Mouse (Mus musculus) CH12F3 (cell line): ENCODE measurements around the gene Ensa.
"Not testable (repeated sequence)": the region's sequence is repeated elsewhere in the genome, so short reads cannot be mapped to it uniquely, and the experiment has no call there.

ENCODE experiments used
- in situ Hi-C: fragments of 300-500 bp; cut with MboI; formaldehyde crosslinking; loops from 2 replicates; pipeline ENCODE4 v1.14.3; 2020; ENCODE audit warnings: low sequenced_read_pairs

Ensa gene

DNA sequence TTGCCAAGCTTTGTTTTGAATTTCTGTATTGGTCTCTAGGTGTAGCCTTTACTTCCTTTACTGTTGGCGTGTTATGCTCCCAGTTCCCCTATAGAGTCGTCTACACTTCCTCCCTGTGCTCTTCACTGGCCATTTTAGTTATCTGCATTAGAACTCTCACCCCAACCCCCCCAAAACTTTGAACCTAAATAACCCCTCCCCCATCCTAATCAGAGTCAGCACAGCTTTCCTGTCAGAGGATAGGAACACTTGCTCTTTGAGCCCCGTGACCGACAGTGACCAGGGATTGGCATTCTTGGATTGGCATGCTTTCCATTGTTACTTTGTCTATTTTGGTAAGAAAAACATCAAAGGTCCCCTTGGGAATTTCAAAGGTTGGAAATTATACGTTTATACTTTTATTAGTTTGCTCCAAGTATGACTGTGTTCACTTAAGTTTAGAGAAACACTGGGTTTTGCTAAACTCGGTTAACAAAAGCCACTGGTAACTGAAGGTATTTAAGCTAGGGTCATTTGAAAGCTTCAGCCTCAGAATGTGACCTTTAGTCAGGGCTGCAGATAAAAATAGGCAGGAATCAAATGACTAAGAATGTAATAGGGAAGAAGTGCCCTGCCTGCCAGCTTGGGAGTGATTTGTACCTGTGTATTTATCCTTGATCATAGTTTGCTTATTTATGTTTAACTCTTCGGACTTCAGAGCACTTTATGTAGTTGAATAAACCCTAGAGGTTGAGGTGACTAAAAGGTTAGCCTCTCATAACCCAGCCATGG, 37.3 kb downstream of the Ensa start:
- in situ Hi-C loops, result no loop called here

DNA sequence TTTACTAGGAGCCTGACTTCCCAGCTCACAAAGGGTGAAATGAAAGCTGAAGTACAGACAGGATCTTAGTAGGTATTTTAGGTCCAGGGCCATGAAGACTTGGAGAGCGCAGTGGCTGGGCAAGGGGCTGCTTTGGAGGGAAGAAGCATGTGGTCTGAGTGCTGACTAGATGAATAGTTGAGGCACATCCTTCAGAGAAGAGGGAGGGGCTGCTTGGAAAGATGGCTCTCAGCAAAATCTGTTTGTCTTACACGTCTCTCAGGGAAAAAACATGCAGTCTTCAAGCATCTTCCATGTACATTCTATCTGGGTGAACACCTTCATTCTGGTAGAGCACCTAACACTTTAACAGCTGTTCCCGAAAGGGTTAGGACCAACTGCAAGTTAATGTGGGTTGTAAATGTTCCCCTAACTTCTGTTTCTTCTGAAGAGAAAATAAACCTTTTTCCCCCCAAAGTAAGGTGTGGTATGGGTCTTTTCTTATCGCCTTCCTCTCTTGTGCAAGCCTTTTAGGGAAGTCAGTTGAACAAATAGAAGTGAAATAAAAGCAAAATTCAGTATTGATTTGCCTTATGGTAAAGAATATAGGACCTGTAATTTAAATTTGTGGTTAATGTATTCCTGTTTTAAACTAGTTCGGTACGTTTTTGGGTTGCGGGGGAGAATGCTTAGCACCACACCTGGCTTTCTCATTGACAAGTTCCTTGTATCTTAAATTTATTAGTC, 38.1 kb downstream of the Ensa start:
- in situ Hi-C loops, result no loop called here

DNA sequence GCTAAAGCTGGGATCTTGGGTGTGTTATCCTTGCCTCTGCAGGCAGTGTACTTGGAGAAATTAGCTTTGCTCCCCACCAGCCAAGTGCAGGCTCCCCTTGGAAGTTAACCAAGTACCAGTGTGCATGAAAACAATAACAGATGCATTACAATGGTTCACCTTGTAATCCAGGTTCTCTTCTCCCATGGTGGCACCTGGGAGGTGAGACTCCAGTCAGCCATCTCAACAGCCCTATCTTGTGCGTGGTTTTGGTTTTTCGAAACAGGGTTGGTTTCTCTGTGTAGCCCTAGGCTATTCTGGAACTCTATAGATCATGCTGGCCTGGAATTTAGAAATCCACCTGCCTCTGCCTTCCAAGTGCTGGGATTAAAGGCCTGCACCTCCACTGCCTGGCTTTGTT, 38.7 kb downstream of the Ensa start:
- in situ Hi-C loops, result no loop called here

DNA sequence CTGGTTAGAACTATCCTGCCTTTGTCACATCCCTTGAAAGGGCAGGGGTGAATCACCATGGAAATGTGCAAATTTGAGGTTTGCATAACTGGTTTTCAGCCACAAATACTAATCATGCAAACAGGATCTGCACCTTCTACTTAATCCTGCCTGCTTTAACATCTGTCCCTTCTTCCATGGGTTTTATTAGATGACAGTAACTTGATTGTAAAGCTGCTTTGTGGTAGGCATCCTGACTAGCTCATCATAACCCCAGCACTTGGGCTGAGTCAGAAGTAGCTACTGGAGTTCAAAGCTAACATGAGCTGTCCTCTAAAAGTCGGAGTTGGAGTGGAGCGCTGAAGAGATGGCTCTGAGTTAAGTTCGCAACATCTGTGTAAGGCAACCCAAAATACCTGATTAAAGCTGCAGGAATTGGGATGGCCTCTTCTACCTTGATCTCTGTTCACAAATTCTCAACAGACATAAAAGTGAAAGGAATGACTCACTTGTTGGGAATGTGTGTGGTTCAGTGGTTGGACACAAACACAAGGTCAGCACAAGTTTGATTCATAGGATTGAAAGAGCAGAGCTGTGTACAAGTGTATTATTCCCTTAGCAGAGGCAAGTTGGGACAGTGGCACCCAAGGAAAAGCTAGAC, 39.3 kb downstream of the Ensa start:
- in situ Hi-C loops, result no loop called here

DNA sequence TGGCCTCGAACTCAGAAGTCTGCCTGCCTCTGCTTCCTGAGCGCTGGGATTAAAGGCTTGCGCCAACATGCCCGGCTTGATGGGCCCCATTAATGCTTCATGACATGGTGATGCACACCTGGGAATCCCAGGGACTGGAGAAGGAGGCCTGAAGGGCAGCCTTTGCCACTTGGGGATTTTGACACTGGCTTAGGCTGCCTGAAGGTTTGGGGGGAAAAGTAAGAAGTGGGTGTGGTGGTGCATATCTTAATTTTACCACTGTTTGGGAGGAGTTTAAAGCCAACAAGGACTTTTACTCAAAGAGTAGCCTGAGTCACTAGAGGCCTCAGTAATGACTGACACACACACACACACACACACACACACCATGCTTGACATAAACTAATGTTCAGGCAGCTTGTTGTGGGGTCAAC, 40.2 kb downstream of the Ensa start:
- in situ Hi-C loops, result no loop called here

DNA sequence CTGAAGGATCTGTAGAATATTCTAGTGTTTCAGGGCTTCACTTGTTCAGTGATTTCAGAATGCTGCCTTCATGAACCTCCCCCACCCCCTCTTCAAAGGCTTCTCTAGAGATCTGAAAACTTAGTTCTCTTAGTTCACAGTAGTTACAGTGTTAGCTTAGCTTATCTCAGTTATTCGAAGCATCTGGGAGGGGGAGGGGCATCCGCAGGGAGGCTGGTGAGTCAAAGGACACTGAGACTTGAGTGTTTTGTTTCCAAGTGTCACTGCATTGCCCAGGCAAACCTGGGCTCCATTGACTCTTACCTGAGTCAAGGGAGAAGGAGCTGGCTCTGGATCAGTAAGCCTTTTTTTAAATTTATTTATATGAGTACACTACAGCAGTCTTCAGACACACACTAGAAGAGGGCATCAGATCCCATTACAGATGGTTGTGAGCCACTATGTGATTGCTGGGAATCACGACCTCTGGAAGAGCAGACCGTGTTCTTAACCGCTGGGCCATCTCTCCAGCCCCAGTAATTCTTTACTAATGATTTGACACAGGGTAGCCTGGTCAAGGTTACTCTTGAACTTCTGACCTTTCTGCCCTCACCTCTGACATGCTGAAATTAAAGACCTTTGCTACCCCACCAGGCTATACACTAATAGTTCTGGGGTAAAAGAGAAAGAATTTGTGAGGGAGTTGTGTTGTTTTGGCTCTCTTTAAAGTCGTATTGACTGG, 41.5 kb downstream of the Ensa start:
- in situ Hi-C loops, result no loop called here

DNA sequence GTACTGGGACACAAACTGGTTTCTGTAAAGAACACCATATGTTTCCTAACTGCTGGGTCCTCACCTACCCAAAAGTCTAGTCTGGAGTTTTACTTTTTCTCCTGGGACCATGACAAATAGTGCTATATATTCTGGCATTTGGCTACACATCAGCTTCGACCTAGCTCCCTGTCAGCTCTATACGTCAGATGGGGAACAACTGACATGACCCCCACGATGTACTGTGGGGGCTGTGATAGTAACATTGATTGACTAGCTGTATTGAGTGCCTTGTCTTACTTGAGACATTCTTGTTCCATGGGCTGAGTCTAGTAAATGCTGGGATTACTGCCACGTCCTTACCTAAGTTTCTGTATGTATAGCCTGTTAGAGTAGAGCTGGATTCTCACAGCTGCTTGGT, 42.7 kb downstream of the Ensa start:
- in situ Hi-C loops, result no loop called here

DNA sequence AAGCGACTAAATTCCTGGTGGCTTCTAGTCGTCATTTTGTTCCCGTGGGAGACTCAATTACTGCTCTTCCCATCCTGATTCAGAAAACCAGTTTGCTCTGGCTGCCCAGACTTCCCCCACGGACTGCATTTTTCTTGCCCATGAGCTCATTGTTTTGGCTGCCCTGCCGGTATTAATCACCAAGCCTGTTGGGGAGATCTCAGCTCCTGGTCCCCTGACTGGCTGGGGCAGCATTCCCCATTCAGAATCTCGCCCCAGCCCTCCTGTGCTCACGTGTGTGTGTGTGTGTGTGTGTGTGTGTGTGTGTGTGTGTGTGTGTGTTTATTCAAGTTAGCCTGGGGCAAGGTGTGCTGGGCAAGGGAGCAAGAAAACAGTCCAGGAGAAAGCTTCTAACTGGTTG, 43.2 kb downstream of the Ensa start:
- in situ Hi-C loops, result no loop called here

DNA sequence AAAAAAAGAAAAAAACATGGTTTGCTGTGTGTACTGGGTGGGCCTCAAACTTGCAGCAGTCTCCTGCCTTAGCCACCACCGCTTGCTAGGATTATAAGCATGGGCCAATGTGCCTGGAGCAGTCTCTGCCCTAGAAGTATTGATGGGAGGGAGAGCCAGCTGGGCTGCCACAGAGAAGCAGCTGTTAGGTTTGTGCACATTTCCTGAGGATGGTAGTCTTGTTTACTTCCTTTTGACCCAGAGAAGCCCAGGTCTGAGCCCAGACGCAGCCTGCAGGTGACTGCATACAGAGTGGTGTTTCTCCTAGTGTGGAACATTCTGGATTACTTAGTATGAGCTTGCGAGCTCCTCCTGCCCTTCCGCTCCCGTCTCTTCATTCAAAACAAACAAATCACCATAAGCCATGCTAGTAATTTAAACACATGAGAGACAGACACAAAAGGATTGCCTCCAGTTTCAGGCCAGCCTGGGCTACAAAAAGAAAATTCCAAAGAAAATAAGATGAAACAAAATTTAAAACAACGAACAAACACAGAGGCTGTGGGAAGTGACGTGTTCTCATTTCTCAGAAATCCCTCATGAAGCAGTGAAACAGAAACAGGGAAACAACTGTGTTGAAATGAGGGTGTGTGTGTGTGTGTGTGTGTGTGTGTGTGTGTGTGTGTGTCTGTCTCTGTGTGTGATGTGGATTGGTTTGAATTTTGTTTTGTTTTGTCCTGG, 44.0 kb downstream of the Ensa start:
- in situ Hi-C loops, result no loop called here

DNA sequence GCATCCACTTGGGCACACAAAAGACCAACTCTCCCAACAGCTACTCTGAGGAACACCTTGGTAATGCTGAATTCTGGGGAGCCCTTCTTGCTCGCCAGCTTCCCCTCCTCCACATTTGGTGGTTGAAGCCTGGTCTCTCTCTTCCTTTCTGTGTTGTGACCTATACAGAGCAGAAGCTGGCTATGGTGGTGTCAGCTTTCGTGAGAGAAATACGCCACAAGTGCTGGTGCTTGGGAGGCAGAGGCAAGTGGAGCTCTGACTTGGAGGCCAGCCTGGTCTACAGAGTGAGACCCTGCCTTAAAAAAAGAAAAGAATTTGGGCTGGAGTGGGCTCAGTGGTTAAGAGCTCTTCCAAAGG, 44.5 kb downstream of the Ensa start:
- in situ Hi-C loops, result no loop called here

DNA sequence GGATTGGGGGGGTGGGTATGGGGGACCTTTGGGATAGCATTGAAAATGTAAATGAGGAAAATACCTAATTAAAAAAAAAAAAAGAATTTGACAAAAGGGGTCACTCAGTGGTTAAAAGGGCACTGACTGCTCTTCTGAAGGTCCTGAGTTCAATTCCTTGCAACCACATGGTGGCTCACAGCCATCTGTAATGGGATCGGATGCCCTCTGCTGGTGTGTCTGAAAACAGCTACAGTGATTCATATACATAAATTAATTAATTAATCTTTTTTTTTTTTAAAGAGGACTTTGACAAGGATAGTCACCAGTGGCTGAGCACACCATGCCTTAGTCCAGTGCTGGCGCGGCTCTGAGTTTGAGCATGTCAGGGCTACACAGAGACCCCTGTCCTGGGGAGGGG, 45.6 kb downstream of the Ensa start:
- in situ Hi-C loops, result not testable (repeated sequence)

DNA sequence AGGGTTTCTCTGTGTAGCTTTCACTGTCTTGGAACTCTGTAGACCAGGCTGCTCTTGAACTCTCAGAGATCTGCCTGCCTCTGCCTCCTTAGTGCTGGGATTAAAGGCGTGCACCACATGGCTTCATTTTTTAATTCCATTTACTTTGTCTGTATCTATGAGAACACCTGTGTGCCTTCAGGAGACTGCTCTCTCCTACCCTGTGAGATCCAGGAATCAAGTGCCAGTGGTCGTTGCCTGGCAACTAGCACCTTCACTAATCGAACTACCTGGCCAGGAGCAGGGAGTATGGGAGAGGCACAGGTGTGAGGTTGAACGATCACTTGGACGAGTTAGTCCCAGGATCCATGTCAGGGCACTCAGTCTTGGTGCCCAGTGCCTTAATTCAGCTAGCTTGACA, 46.4 kb downstream of the Ensa start:
- in situ Hi-C loops, result no loop called here

DNA sequence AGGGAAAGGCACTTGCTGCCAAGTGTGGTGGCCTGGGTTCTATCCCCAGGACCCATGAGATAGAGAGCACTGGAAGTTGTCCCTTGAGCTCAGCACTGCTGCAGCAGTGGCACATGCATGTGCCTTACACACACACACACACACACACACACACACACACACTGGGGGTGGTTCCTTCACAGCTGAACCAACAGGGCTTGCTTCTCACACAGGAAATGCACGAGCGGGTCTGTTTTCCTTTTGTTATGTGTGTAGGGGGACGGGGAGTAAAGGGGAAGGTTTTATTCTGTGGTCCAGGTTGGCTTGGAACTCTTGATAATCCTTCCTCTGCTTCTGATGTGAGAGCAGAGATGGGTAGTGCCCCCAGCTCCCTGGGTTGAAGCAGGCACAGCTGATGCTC, 47.7 kb downstream of the Ensa start:
- in situ Hi-C loops, result no loop called here

DNA sequence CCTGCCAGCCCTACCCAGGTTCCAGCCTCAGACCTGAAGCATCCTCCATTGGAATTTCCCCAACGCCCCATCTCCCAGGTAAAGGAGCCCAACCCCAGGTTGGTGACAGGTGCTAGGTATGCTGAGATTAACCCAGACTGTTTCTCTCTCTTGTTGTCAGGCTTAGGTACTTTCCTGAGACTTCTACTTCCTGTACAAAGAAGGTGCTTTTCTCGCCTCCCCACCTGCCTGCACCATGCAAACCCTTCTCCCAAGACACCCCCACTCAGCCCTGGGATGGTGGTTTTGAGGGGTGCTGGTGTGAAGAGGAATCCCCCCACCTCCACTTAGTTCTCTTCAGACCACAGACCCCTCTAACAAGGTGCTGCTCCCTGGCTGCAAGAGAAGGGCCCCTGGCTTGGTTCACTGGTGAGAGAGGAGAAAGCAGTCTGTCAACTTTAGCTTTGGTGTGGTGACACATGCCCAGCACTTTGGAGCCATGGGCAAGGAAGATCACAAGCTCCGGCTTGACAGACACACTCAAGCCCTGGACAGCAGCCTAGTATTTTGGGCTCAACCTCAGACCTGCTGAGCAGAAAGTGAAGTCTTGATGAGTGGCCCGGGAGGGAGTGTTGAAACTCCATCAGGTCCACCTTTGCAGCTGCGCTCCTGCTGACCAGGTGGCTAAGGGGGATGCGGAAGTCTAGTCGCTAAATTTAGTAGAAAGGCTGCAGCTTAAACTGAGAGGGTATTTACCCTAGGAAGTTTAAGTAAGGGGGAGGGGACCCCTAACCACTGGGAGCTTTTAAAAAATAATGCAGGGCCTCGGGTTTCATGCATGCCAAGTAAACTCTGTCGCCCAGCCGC, 48.3 kb downstream of the Ensa start:
- in situ Hi-C loops, result no loop called here

DNA sequence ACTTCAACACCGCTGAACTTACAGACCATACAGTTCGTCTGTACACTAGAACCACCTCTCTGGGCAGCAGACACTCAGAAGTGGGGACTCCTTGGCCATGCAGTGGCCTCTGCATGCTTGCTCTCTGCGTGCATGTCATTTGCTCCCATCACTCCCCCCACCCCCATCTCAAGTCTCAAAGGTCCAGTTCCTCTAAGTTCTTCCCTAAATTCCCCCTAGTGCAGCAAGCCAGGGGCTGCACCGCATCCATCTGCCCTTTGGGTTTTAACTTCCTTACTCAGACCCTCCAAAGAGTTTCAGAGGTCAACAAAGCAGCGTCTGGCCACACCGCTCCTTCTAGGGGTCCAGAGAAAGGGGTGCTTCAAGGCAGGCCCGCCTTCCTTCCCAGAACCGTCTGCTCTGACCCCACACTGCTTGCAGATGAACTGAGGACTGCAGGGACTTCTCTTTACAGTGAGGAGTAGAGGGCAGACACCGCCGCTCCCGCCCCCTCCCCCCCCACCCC, 49.0 kb downstream of the Ensa start:
- in situ Hi-C loops, result no loop called here

DNA sequence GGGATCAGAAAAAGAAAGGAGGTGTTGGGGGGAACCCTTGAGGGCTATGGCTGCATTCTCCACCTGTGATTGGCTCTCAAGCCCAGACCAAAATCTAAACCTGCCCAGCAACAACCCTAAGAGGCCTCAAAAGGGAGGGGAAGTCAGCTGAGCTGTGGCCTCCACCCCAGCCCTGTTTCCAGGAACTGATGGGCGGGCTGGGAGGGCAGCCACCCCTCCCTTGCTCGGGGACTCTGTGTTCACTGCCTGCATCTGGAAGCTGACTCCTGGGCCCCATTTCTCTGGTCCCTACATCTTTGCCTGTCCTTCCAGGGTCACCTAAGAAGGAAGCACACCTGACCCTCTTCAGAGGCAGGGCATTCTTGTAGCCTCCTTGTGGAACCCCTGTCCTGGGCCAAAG, 49.4 kb downstream of the Ensa start:
- in situ Hi-C loops, result no loop called here

DNA sequence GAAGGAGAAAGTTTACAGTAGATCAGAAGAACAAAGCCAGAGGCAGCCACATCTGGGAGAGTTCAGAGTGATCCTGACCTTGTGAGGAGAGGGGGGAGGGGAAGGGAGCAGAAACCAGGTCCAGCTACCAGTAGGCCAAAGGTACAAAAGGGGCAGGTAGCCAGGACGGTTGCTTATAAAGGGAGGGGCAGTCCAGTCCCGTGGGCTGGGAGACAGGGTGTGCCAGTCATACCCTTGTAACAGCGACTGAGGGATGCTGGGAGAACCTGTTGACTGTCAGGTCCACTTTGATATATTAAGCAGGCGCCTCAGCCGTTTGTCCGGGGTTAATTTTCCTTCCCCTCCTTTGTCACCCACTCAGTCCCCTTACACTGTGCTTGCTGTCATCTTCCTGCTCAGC, 50.0 kb downstream of the Ensa start:
- in situ Hi-C loops, result no loop called here

DNA sequence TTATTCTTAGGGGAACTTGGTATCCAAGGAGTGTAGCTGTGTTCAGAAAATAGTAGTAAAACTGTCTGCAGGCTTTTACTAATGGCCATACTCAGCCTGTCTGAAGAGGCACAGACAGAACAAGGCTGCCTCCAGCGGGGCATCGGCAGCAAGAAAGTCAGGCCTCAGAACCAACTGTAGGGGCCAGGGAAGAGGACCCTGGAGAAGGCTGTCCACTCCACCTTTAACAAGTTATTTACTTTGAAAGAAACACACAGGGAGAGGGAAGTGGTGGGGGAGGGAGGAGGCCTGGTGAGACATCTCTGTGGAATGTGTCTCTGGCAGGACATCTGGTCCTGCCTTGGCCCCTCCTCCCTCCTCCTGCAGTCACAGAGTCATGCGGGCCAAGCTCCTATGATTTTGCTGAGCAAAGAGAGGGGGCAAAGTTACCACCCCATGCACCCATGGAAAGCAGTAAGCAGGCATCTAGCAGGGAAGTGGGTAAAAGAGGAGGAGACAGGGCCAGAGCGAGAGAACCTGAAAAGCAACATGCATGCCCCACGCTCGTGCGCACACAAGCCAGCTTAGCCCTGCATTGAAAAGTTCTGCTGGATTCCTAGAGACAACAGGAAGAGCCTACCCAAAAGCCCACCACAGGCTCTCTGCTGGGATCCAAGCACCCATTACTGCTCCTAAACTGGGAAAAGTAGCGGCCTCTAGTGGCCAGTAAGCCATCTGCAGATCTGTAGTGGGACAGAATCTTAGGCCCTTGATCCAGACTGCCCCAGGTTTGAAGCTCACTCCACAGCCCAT, 50.7 kb downstream of the Ensa start:
- in situ Hi-C loops, result no loop called here
